Mouse (Mus musculus) small intestine, adult 2 months (tissue): Measurements from ENCODE around the gene Hba-x. TPM values are rescaled to one million over a fixed set of nuclear protein-coding genes. Genes with fewer than 3 reads are reported as not detected.
"Not testable (repeated sequence)": the region's sequence is repeated elsewhere in the genome, so short reads cannot be mapped to it uniquely, and the experiment has no call there.

ENCODE experiments used
- H3K27ac ChIP-seq: fragments of 200-500 bp; 2 replicates; pipeline ENCODE4 v1.5.1; 2012; ENCODE audit warnings: low read depth, low read length, control low read depth, inconsistent platforms; ENCODE audit not compliant: insufficient read depth
- H3K27me3 ChIP-seq: fragments of 200-500 bp; 2 replicates; pipeline ENCODE4 v1.6.1; 2012; ENCODE audit warnings: mild to moderate bottlenecking, moderate library complexity, low read length, inconsistent platforms; ENCODE audit not compliant: control insufficient read depth, insufficient read depth
- H3K36me3 ChIP-seq: fragments of 200-500 bp; 2 replicates; pipeline ENCODE4 v1.6.1; 2012; ENCODE audit warnings: mild to moderate bottlenecking, low read length, control low read depth, inconsistent platforms; ENCODE audit not compliant: control insufficient read depth, insufficient read depth
- H3K4me1 ChIP-seq: fragments of 200-500 bp; 2 replicates; pipeline ENCODE4 v1.6.1; 2012; ENCODE audit warnings: low read length, inconsistent platforms, mixed read lengths; ENCODE audit not compliant: control insufficient read depth, insufficient read depth, insufficient read length
- H3K4me3 ChIP-seq: fragments of 200-500 bp; 2 replicates; pipeline ENCODE4 v1.5.1; 2012; ENCODE audit warnings: low read depth, mild to moderate bottlenecking, control low read depth, inconsistent platforms, low read length, moderate library complexity
- CTCF ChIP-seq: fragments of 200-500 bp; IDR thresholded peaks from 2 replicates; pipeline ENCODE4 v1.5.1; 2012; ENCODE audit warnings: low read depth, mild to moderate bottlenecking, control low read depth, inconsistent platforms, low read length, moderate library complexity, mixed read lengths; ENCODE audit not compliant: insufficient replicate concordance, insufficient read length; ENCODE audit errors: extremely low read depth
- POLR2A ChIP-seq: fragments of 200-500 bp; IDR thresholded peaks from 2 replicates; pipeline ENCODE4 v1.6.1; 2012; ENCODE audit warnings: low read depth, mild to moderate bottlenecking, control low read depth, inconsistent platforms, low read length, moderate library complexity
- WGBS: fragments of 180-500 bp; shearing (Covaris S2); methylation state at CpG from one replicate; pipeline ENCODE4 v1.1.7; 2018; 5-methylcytosine and 5-hydroxymethylcytosine counted together
- polyA plus RNA-seq: library from polyadenylated mRNA; depleted of rRNA; stranded (reverse); fragments of >200 nt; gene quantifications from 2 replicates; pipeline ENCODE4 v1.2.3, GENCODE M21; 2012

The Hba-x gene
- polyA plus RNA-seq, 1 experiment, result not detected

DNA sequence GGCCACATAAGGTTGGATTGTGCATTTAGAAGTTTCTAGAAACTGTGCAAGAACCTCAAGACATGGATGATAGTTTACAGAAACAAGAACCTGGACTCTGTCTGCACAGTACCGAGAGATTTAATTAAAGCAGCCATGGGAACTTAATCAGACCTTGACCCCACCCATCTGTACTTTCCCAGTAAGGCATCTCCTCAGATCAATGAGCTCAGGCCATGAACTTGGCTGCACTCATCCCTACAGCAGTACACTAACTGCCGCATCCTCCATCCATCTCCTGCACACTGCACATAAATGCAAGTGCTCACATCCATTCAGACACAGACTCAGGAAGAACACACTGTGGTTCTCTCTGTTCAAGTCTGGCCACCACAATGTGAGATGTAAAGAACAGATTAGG lies 4.4 kb downstream of the Hba-x start:
- TF ChIP-seq POLR2A (no peak), CTCF (no peak)
- 56% methylated on average over 2 of the region's 2 CpGs for WGBS
- Histone ChIP-seq H3K36me3 (no peaks in the 10 kb centered on the region), H3K4me3 (no peak overlapping the region), H3K27me3 (no peaks in the 10 kb centered on the region; the same call in 1 of the 2 replicates), H3K27ac (no peak overlapping the region), H3K4me1 (no peaks in the 10 kb centered on the region)

GRCm38 (mm10) chr11:32281416-32282144 lies 5.4 kb downstream of the Hba-x start:
- Histone ChIP-seq H3K27me3 (no peaks in the 10 kb centered on the region; the same call in 1 of the 2 replicates), H3K4me1 (no peaks in the 10 kb centered on the region), H3K4me3 (no peak overlapping the region), H3K27ac (no peak overlapping the region), H3K36me3 (no peaks in the 10 kb centered on the region)
- TF ChIP-seq POLR2A (no peak), CTCF (no peak)
- 72% methylated on average over 1 of the region's 1 CpGs for WGBS

DNA sequence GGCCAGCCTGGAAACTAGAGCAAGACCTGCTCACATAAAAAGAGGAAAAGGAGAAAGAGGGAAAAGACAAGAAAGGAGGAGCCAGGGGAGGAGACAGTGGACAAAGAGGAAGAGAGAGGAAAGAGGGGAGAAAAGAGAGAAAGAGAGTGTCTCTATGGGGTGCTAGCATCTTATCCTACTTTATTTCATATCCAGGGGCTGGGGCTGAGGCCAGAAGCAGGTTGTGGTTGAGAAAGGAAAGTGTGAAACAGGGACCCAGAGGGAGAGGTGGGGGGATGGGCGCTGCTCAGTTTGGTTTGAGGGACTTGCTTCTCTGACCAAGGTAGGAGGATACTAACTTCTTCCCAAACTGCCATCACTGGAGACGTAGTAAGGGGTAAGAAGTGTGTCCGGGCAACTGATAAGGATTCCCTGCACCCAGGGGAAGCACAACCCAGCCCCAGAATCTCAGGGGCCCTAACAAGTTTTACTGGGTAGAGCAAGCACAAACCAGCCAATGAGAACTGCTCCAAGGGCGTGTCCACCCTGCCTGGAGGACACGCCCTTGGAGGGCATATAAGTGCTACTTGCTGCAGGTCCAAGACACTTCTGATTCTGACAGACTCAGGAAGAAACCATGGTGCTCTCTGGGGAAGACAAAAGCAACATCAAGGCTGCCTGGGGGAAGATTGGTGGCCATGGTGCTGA lies 7.0 kb downstream of the Hba-x start, which contains the start of gene Hba-a1:
TSS of gene Hba-a1 (plus strand) at position 421 of the 687 bp plus-strand sequence.
- not testable (repeated sequence) for H3K27ac ChIP-seq, H3K36me3 ChIP-seq, H3K27me3 ChIP-seq, H3K4me3 ChIP-seq, H3K4me1 ChIP-seq
- WGBS, result 36% methylated on average over 1 of the region's 5 CpGs

DNA sequence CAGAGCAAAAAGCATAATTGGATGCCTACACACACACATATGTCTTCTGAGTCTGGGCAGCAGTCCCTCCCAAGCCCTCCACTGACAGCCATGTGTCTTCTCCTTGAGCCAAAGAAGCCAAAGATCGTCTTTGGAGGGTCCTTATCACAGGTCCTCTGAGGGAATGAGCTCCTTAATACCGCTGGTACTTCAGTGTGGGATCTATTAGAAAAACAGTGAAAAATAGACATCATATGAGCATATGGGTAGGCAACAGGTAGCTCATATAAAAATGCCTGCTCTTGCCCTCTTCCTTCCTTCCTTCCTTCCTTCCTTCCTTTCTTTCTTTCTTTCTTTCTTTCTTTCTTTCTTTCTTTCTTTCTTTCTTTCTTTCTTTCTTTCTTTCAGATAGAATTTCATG lies 8.4 kb downstream of the Hba-x start:
- H3K27ac ChIP-seq, H3K4me3 ChIP-seq, H3K27me3 ChIP-seq, H3K36me3 ChIP-seq, H3K4me1 ChIP-seq: not testable (repeated sequence)
- WGBS, result 25% methylated on average over 2 of the region's 2 CpGs

DNA sequence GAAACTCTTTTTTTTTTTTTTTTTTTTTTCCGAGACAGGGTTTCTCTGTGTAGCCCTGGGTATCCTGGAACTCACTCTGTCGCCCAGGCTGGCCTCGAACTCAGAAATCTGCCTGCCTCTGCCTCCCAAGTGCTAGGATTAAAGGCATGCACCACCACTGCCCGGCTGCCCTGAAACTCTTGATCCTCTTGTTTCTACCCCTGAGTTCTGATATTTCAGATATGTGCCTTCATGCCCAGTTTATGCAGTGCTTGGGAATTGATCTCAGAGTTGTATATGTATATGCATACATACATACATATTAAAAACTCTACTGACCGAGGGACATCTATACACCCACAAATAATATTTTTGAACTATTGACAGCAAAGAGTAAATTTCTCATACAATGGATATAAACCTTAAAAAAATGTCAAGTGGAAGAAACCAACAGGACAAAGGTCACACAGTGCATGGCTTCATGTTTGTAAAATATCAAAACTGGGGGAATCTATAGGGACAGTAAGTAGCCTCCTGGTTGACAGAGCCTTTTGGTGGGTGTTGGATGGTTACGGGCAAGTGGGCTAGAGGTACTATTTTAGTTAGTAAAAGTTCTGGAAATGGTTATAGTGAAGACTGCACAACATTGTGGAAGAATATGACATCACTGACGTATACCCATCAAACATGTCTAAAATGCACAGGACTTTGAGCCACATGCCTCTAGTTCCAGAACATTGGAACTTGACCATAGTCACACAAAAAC lies 9.0 kb downstream of the Hba-x start:
- TF ChIP-seq POLR2A (no peak), CTCF (no peak)
- Histone ChIP-seq H3K4me3 (no peak overlapping the region), H3K27me3 (no peaks in the 10 kb centered on the region; the same call in 1 of the 2 replicates), H3K4me1 (0 out of 2 replicates have a peak, but pooled peaks cover 2% of the 10 kb centered on the region), H3K36me3 (no peaks in the 10 kb centered on the region), H3K27ac (no peak overlapping the region)
- 74% methylated on average over 7 of the region's 7 CpGs for WGBS

- not testable (repeated sequence) for H3K27ac ChIP-seq, H3K4me1 ChIP-seq, H3K4me3 ChIP-seq, H3K36me3 ChIP-seq, H3K27me3 ChIP-seq
Measured at GRCm38 (mm10) chr11:32285887-32286286, 9.7 kb downstream of the Hba-x start.

- H3K27ac ChIP-seq, H3K4me3 ChIP-seq, H3K36me3 ChIP-seq, H3K27me3 ChIP-seq, H3K4me1 ChIP-seq: not testable (repeated sequence)
- TF ChIP-seq CTCF, result peak; percentile 77; the same call in 1 of the 2 replicates
- 16% methylated on average over 31 of the region's 33 CpGs for WGBS
Measured at GRCm38 (mm10) chr11:32286695-32287492, 10.7 kb downstream of the Hba-x start, which contains the start of gene Hbq1b. TSS of gene Hbq1b (plus strand) at chr11:32286965.
